Mouse (Mus musculus) embryonic facial prominence, embryonic 12.5 days (tissue): ENCODE measurements around the gene Arl13b. TPM values are rescaled to one million over a fixed set of nuclear protein-coding genes. Genes with fewer than 3 reads are reported as not detected.
A peak's percentile ranks its signal among the peaks of the same experiment; 100 is the strongest.

ENCODE experiments used
- ATAC-seq: fragments of 200-750 bp; cut with Nextera tagmentation; 2 replicates; pipeline ENCODE4 v1.8.0; 2017; ENCODE audit not compliant: insufficient number of reproducible peaks, insufficient read depth, low FRiP score, low TSS enrichment
- H3K27ac ChIP-seq: fragments of 300-500 bp; sonication (generic); 2 replicates; pipeline ENCODE4 v1.5.1; 2016; ENCODE audit warnings: mild to moderate bottlenecking
- H3K27me3 ChIP-seq: fragments of 300-500 bp; sonication (generic); 2 replicates; pipeline ENCODE4 v1.6.1; 2016; ENCODE audit warnings: mild to moderate bottlenecking, moderate library complexity
- H3K36me3 ChIP-seq: fragments of 300-500 bp; sonication (generic); 2 replicates; pipeline ENCODE4 v1.6.1; 2016; ENCODE audit warnings: mild to moderate bottlenecking
- H3K4me1 ChIP-seq: fragments of 300-500 bp; sonication (generic); 2 replicates; pipeline ENCODE4 v1.6.1; 2016
- H3K4me2 ChIP-seq: fragments of 300-500 bp; sonication (generic); replicated peaks from 2 replicates; pipeline ENCODE4 v1.6.1; 2016; ENCODE audit warnings: mild to moderate bottlenecking, moderate library complexity
- H3K4me3 ChIP-seq: fragments of 300-500 bp; sonication (generic); 2 replicates; pipeline ENCODE4 v1.5.1; 2016; ENCODE audit warnings: mild to moderate bottlenecking
- H3K9ac ChIP-seq: fragments of 300-500 bp; sonication (generic); 2 replicates; pipeline ENCODE4 v1.6.1; 2016; ENCODE audit warnings: mild to moderate bottlenecking, moderate library complexity
- H3K9me3 ChIP-seq: fragments of 300-500 bp; sonication (generic); 2 replicates; pipeline ENCODE4 v1.6.1; 2016; ENCODE audit warnings: mild to moderate bottlenecking, moderate library complexity
- WGBS: fragments of 180-500 bp; shearing (Covaris S2); methylation state at CpG from one replicate; pipeline ENCODE4 v1.1.7; 2016; 5-methylcytosine and 5-hydroxymethylcytosine counted together
- polyA plus RNA-seq: library from polyadenylated mRNA; unstranded; fragments of >200 nt; fragmentation: Nextera tagmentation; extraction: Ambion mirVana; gene quantifications from 2 replicates; pipeline ENCODE4 v1.2.1, GENCODE M21; 2016

Gene Arl13b
- 24.4 and 26.1 TPM in 2 replicates for polyA plus RNA-seq

DNA sequence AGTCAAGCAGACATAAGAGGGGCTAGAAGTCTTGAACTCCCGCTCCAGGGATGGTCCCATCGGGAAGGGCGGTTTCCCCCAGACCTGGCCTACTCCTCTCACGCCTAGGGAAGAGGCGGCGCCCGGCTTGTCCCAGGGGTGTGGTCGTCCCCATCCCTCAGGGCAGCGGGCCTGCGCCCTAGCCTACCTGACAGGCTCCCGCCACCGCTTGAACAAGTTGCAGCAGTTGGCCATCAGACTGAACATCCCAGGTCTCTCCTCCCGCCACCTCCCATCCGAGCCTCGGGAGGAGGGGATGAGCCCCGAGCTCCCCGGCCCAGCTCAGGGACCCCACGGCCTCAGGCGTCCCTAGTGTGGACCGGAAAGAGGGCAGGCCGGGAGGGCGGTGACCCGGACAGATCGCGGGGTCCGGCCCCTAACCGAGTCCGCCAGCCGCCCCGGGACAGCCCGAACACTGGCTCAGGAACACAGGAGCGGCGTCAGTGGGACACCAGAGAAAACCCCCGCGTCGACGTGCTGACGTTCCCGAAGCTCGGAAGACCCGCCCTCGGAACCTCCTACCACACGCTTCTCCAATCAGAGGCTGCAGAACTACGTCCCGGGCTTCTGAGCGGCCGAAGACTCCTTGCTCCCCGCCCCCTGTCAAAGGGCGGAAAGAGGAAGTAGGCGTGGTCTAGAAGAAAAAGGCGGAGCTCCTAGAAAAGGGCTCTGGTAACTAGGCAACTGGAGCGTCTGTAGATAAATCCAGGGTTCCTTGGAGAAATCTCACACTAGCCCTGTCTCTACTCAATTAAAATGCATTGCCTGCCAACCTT, at the start of gene Arl13b:
TSS of gene Arl13b (minus strand) at position 543 of the 815 bp plus-strand sequence.
- H3K27me3 ChIP-seq: no peaks in the 10 kb centered on the region
- peak within 1 kb of the TSS; percentile 82 for H3K9ac ChIP-seq
- peak within 1 kb of the TSS; percentile 90 for H3K4me3 ChIP-seq
- peaks cover 9% of the 10 kb centered on the region; the same call in 1 of the 2 replicates for H3K4me1 ChIP-seq
- WGBS: under 1% methylated on average over 52 of the region's 52 CpGs
- H3K9me3 ChIP-seq: no peaks in the 10 kb centered on the region
- peak; percentile 100 for ATAC-seq
- H3K27ac ChIP-seq: peak within 1 kb of the TSS; percentile 78
- H3K36me3 ChIP-seq: no peaks in the 10 kb centered on the region
- H3K4me2 ChIP-seq: peak within 1 kb of the TSS; percentile 90

DNA sequence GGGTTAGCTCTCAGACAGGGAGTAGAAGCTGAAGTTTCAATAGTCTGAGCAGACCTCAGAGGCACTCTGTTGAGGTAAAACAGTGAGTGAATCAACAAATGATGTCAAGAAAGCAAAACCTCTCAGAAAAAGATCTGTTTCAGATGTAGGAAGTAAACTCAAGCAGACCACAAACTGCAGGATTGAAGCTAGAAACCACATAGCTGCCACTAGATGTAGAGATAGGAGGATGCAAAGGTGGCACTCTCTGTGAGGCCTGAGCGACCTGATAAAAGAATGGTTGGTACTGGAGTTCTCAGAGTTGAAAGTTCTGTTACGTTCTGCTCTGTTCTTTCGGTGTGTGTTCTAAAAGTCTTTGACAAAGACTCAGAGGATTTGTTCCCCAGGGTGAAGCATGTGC, 49.0 kb upstream of the Arl13b start:
- Histone ChIP-seq H3K4me1 (no peaks in the 10 kb centered on the region), H3K4me2 (no peak overlapping the region), H3K9me3 (no peaks in the 10 kb centered on the region), H3K4me3 (no peak overlapping the region), H3K27me3 (no peaks in the 10 kb centered on the region), H3K36me3 (no peaks in the 10 kb centered on the region), H3K27ac (no peak overlapping the region), H3K9ac (no peak overlapping the region)
- no peak for ATAC-seq
- WGBS: 90% methylated on average over 3 of the region's 3 CpGs

DNA sequence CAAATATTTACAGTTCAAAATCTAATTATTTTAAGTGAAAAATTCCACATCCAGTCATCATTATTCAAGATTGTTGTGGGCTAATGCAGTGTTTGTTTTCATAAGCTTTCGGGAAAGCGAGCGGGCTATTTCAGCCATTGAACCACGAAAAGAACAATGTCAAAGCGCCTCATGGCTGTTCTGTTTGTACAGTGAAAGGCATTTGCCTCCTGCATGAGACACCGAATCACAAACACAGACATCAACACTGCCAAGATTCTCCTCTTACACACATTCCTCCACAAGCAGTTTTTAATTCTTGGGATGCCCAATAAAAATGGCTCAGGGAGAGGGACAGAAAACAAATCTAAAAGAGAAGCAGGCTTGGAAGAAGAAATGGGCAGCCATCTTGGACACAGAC, 27.2 kb upstream of the Arl13b start:
- Histone ChIP-seq H3K9me3 (peaks cover 5% of the 10 kb centered on the region; the same call in 1 of the 2 replicates), H3K36me3 (no peaks in the 10 kb centered on the region), H3K4me2 (no peak overlapping the region), H3K27me3 (no peaks in the 10 kb centered on the region), H3K27ac (no peak overlapping the region), H3K9ac (no peak overlapping the region), H3K4me1 (no peaks in the 10 kb centered on the region), H3K4me3 (no peak overlapping the region)
- ATAC-seq: no peak
- WGBS: 77% methylated on average over 6 of the region's 6 CpGs

DNA sequence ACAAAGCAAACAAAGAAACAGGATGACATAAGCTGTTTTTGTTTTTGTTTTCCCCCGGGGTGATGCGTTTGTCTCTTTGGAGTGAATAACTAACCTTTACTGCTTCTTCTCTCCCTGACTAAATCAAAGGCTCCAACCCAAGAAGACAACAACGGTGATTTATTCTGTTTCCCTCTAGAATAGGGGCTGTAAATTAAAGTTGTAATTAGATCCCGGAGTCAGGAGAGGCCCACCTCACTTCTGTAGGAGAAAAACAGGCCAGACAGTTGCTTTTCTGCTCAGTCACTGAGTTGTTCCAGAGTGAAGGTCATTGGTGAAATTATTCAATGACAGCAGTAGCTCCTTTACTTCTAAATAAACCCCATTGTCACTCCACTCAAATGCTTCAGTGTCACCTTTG, 26.3 kb upstream of the Arl13b start:
- Histone ChIP-seq H3K9ac (no peak overlapping the region), H3K4me1 (no peaks in the 10 kb centered on the region), H3K4me3 (no peak overlapping the region), H3K36me3 (no peaks in the 10 kb centered on the region), H3K4me2 (no peak overlapping the region), H3K9me3 (peaks cover 5% of the 10 kb centered on the region; the same call in 1 of the 2 replicates), H3K27me3 (no peaks in the 10 kb centered on the region), H3K27ac (no peak overlapping the region)
- 58% methylated on average over 4 of the region's 4 CpGs for WGBS
- no peak for ATAC-seq

DNA sequence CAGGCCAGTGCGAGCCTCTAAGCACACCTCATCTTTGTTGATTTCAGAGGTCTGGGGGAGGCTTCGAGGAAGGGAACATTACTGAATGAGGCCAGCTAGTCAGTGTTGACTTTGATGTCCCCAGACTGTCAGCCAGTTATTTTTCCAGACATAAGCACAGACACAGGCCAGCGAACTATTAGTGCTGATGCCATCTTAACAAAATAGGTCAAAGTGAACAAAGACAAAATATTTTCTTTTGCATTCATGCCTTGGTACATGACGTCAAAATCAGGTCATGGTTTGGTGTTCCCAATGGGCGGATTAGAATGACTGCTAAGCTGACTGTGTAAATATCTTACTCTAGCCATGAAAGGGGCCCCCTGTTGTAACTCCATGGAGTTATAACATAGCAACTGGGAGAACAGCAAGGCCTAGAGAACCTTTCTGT, 25.9 kb upstream of the Arl13b start:
- no peak overlapping the region for H3K4me3 ChIP-seq
- no peaks in the 10 kb centered on the region for H3K27me3 ChIP-seq
- H3K27ac ChIP-seq: no peak overlapping the region
- WGBS: 68% methylated on average over 5 of the region's 5 CpGs
- no peak overlapping the region for H3K9ac ChIP-seq
- H3K4me2 ChIP-seq: no peak overlapping the region
- H3K4me1 ChIP-seq: no peaks in the 10 kb centered on the region
- peaks cover 5% of the 10 kb centered on the region; the same call in 1 of the 2 replicates for H3K9me3 ChIP-seq
- no peaks in the 10 kb centered on the region for H3K36me3 ChIP-seq
- no peak for ATAC-seq

DNA sequence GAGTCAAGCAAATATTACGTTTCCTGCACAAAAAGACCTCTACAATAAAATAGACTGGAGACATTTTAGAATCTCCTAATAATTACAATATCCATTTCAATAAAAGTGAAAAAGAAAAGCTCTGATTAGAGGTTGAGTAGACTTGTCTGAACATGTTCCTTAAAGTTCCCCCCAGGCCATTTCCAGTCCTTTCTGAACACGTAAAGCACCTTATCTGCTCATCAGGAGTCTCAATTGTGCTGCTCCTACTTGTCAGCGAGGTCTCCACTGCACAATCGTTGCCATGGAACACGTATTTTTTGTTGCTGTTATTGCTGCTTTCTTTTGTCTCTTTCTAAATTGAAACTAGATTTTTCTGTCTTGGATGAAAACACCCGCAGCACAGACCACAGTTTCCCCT, 14.6 kb upstream of the Arl13b start:
- H3K36me3 ChIP-seq: no peaks in the 10 kb centered on the region
- no peak overlapping the region for H3K4me3 ChIP-seq
- no peak overlapping the region for H3K9ac ChIP-seq
- no peaks in the 10 kb centered on the region for H3K9me3 ChIP-seq
- no peak overlapping the region for H3K27ac ChIP-seq
- H3K27me3 ChIP-seq: no peaks in the 10 kb centered on the region
- 63% methylated on average over 6 of the region's 6 CpGs for WGBS
- H3K4me1 ChIP-seq: no peaks in the 10 kb centered on the region
- no peak overlapping the region for H3K4me2 ChIP-seq
- no peak for ATAC-seq

DNA sequence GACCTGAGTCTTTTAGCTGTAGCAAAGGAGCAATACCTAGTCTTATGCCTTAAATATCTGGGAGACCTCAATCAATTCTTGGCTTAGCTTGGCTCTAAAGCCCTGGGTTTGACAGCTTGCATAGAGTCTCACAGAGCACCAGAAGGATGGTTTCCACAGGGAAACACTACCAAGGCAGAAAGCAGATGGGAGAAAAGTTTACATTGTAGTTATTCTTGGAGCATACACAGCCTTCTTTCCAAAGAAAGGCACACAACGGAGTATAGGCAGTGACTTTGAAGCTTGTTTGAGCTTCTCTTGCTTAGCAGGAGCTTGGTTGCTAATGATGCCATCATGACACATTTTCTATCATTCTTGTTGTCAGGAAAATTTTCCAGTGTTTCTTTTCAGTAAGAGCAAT, 13.3 kb upstream of the Arl13b start:
- Histone ChIP-seq H3K4me2 (no peak overlapping the region), H3K27ac (no peak overlapping the region), H3K9ac (no peak overlapping the region), H3K4me3 (no peak overlapping the region), H3K9me3 (no peaks in the 10 kb centered on the region), H3K27me3 (no peaks in the 10 kb centered on the region), H3K36me3 (no peaks in the 10 kb centered on the region), H3K4me1 (0 out of 2 replicates have a peak, but pooled peaks cover 3% of the 10 kb centered on the region)
- no peak for ATAC-seq
- WGBS: 91% methylated on average over 1 of the region's 1 CpGs

DNA sequence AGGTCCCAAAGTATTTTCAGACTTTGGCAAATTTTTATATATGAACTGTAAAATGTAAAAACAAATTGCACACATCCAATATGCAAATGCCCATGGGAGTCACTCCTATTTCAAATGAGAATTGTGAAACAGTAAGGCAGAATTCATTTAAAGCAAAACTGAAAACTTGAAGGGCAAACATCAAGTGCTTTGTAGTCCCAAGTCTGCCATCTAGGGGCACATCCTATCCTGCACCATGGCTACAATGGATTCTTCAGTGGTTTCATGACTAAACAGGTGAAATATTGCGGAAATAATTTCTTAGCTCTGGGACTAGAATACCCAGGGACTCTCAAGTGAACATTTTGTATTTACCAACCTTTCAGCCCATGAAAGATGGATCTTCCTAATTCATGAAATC, 11.2 kb upstream of the Arl13b start:
- no peaks in the 10 kb centered on the region for H3K9me3 ChIP-seq

DNA sequence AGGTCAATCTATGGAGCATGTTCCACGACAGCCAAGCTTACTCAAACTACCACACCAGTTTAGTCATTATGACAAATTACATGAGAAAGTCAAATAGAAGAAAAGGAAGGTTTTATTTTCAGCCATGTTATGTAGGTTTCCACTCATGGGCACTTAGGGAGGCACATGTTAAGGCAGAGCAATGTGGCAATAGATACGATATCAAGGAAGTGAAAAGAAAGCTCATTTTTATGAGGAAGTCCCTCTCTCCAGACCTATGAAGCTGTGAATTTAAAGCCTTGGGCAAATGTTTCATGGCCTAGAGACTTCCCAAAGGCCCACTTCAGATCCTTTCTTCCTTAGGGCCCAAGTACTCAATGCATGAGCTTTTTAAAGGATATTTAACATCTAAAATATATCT, 10.7 kb upstream of the Arl13b start:
- Histone ChIP-seq H3K9me3 (no peaks in the 10 kb centered on the region), H3K9ac (no peak overlapping the region), H3K4me2 (no peak overlapping the region), H3K27ac (no peak overlapping the region), H3K4me1 (0 out of 2 replicates have a peak, but pooled peaks cover 3% of the 10 kb centered on the region), H3K4me3 (no peak overlapping the region), H3K36me3 (no peaks in the 10 kb centered on the region), H3K27me3 (no peaks in the 10 kb centered on the region)
- no peak for ATAC-seq
- WGBS: 94% methylated on average over 2 of the region's 2 CpGs

More for the DNA sequence above, 11.2 kb upstream of the Arl13b start:
- no peaks in the 10 kb centered on the region for H3K27me3 ChIP-seq
- no peak overlapping the region for H3K27ac ChIP-seq
- H3K36me3 ChIP-seq: no peaks in the 10 kb centered on the region
- WGBS: 86% methylated on average over 1 of the region's 1 CpGs
- no peak overlapping the region for H3K4me3 ChIP-seq
- 0 out of 2 replicates have a peak, but pooled peaks cover 3% of the 10 kb centered on the region for H3K4me1 ChIP-seq
- no peak for ATAC-seq
- H3K9ac ChIP-seq: no peak overlapping the region
- no peak overlapping the region for H3K4me2 ChIP-seq

DNA sequence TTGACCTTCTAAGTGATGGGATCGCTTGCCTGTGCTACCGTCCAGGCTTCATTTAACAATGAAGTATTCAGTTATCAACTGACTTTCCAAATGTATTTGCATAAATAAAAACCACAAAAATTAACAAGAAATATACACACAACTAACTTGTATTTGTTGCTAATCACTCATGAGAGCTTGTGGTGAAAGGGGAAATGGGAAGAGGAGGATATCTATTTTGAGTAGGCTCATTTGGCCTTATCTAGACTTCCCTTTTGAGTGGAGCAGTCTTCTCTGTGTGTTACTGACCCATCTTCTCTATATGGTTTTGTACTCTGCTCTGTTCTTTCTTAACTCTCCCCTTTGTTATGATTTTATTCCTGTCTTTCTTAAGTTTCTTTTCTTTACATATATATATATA, 9.4 kb upstream of the Arl13b start:
- Histone ChIP-seq H3K27ac (no peak overlapping the region), H3K4me1 (0 out of 2 replicates have a peak, but pooled peaks cover 3% of the 10 kb centered on the region), H3K36me3 (no peaks in the 10 kb centered on the region), H3K4me2 (no peak overlapping the region), H3K27me3 (no peaks in the 10 kb centered on the region), H3K4me3 (no peak overlapping the region), H3K9ac (no peak overlapping the region), H3K9me3 (no peaks in the 10 kb centered on the region)
- 81% methylated on average over 2 of the region's 2 CpGs for WGBS
- ATAC-seq: no peak

DNA sequence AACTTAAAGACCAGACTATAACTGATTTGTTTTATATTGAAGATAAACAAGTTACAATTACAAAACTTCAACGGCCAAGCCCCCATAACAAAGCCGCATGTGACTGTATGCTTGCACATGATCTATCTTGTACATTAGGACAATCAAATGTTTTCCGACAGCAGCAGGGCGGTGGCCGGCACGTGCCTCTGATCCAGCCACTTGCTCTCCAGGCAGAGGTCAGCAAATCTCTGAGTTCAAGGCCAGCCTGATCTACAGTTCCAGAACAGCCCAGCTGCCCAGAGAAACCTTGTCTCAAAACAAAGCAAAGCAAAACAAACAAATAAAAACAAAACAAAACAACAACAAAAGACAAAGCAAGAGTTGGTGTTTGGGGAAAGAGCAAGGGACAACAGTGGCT, 8.5 kb upstream of the Arl13b start:
- H3K4me2 ChIP-seq: peak overlapping the region; percentile 73; the same call in 1 of the 2 replicates
- ATAC-seq: no peak
- WGBS: 70% methylated on average over 6 of the region's 6 CpGs
- H3K9me3 ChIP-seq: no peaks in the 10 kb centered on the region
- H3K36me3 ChIP-seq: no peaks in the 10 kb centered on the region
- no peak overlapping the region for H3K27ac ChIP-seq
- H3K27me3 ChIP-seq: no peaks in the 10 kb centered on the region
- H3K4me1 ChIP-seq: 0 out of 2 replicates have a peak, but pooled peaks cover 3% of the 10 kb centered on the region
- no peak overlapping the region for H3K9ac ChIP-seq
- no peak overlapping the region for H3K4me3 ChIP-seq
